Mouse (Mus musculus) ES-Bruce4 (cell line): ENCODE measurements at regions not wholly inside any gene's neighbourhood (a gene's known extent, or its start where the extent isn't known, plus 50 kb on each side); places are given as distances from the start of the nearest gene placed in this dataset.

ENCODE experiments used
- H3K27ac ChIP-seq: 2 replicates; pipeline ENCODE4 v1.5.1; 2012; ENCODE audit warnings: low read length, inconsistent platforms; ENCODE audit not compliant: insufficient read depth
- H3K27me3 ChIP-seq: 2 replicates; pipeline ENCODE4 v1.6.1; 2012; ENCODE audit warnings: mild to moderate bottlenecking, low read length, inconsistent platforms; ENCODE audit not compliant: control insufficient read depth, poor library complexity, insufficient read depth, severe bottlenecking
- H3K36me3 ChIP-seq: 2 replicates; pipeline ENCODE4 v1.6.1; 2012; ENCODE audit warnings: inconsistent platforms, mild to moderate bottlenecking, low read length, moderate library complexity; ENCODE audit not compliant: control insufficient read depth, poor library complexity, insufficient read depth, severe bottlenecking
- H3K4me1 ChIP-seq: one replicate; pipeline ENCODE4 v1.8.1; 2011; ENCODE audit warnings: low read length; ENCODE audit not compliant: control insufficient read depth, insufficient read depth
- H3K4me3 ChIP-seq: 2 replicates; pipeline ENCODE4 v1.5.1; 2011; ENCODE audit warnings: low read depth, mild to moderate bottlenecking, low read length
- H3K9ac ChIP-seq: 2 replicates; pipeline ENCODE4 v1.6.1; 2012; ENCODE audit warnings: low read depth, mild to moderate bottlenecking, inconsistent platforms; ENCODE audit not compliant: poor library complexity, severe bottlenecking
- H3K9me3 ChIP-seq: replicated peaks from 2 replicates; pipeline ENCODE4 v1.6.1; 2012; ENCODE audit warnings: mild to moderate bottlenecking, low read length, inconsistent platforms; ENCODE audit not compliant: control insufficient read depth, poor library complexity, insufficient read depth, severe bottlenecking
- CTCF ChIP-seq: IDR thresholded peaks from one replicate; pipeline ENCODE4 v1.8.1; 2011; ENCODE audit warnings: low read depth, low read length
- EP300 ChIP-seq: IDR thresholded peaks from 2 replicates; pipeline ENCODE4 v1.6.1; 2011; ENCODE audit warnings: low read depth, low read length; ENCODE audit not compliant: insufficient read depth
- POLR2A ChIP-seq: IDR thresholded peaks from one replicate; pipeline ENCODE4 v1.8.1; 2011; ENCODE audit warnings: low read length; ENCODE audit not compliant: insufficient read depth

DNA sequence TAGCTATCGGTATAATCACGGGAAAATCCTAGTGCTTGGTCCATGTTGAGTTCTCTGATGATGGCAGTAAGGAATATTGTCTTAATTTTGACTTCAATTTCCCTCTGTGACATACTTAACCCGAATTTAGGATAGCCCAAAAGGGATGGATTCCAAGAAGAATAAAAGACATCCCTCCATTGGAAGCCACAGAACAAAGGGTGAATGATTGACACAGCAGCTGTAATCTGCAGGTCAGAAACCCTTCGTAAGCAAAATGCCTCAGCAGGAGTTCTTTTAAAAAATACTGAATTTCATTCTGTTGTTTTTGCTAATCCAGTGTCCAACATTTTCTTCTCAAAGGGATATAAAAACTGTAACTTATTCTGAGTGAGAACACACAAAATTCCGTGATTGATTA is 492.7 kb downstream of the Epha3 start:
- H3K9me3 ChIP-seq = no peaks in the 10 kb centered on the region
- no peak overlapping the region for H3K4me3 ChIP-seq
- no peak for TF ChIP-seq POLR2A
- TF ChIP-seq CTCF = no peak
- no peak for TF ChIP-seq EP300
- H3K4me1 ChIP-seq = no peaks in the 10 kb centered on the region
- H3K36me3 ChIP-seq = no peaks in the 10 kb centered on the region
- H3K9ac ChIP-seq = no peak overlapping the region
- no peak overlapping the region for H3K27ac ChIP-seq
- no peaks in the 10 kb centered on the region for H3K27me3 ChIP-seq

DNA sequence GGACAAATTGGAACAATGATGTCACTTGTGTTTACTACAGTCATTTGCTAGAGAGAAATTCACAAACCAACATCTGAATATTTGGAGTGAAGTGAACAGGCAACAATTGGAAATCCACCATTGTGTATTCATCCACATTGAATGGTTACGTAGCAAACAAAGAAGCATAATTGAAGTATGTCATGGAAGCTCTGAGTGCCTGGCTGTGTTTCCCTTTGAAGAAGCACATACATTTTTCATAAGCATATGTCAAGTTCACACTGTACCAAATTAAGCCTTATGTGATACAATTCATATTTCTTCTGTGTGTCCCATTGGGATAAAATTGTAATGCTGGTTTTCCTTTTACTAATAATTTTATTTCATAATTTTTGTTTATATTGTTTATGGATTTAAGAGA is 459.0 kb downstream of the Epha3 start:
- Histone ChIP-seq H3K27ac (no peak overlapping the region), H3K9me3 (no peaks in the 10 kb centered on the region), H3K27me3 (no peaks in the 10 kb centered on the region), H3K36me3 (no peaks in the 10 kb centered on the region), H3K4me1 (no peaks in the 10 kb centered on the region), H3K9ac (no peak overlapping the region), H3K4me3 (no peak overlapping the region)
- TF ChIP-seq EP300 (no peak), CTCF (no peak), POLR2A (no peak)

DNA sequence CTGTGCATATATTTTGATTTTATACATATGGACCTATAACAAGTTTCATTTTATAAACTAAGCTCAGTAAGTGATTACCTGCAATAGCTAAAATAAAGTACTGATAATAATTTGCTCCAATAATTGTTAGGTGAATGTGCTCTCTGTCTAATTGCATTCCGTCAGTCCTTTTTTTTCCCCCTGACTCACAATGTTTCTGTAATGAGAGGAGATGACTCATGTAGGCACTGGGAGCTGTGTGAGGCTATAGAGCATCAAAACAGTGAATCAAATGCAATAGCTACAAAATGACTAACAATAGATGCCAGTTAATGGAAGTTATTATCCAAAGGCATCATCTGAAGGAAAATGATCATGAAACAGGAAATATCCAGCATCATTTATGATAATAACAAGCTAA is 451.3 kb downstream of the Epha3 start:
- no peak overlapping the region for H3K27ac ChIP-seq
- H3K36me3 ChIP-seq = no peaks in the 10 kb centered on the region
- no peak overlapping the region for H3K9ac ChIP-seq
- no peaks in the 10 kb centered on the region for H3K4me1 ChIP-seq
- H3K27me3 ChIP-seq = no peaks in the 10 kb centered on the region
- no peak overlapping the region for H3K4me3 ChIP-seq
- TF ChIP-seq POLR2A (no peak), CTCF (no peak)
- H3K9me3 ChIP-seq = no peaks in the 10 kb centered on the region

DNA sequence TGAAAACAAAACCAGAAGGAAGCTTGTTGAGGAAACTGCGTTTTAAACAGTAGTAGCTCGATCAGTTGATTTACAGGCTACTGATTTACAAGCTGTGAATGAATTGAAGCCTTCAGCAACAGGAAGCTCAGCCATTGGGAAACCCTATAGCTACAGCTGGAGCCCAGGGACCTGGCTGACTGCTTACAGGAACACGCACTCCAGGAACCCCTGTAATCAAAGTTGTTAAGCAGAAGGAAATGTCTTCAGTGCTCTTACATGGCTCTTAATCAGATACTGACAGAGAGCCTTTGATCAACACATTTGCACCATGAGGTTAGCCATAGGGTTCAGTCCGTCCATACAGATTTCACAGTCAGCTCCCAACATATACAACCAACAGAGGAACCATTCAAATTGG is 411.7 kb downstream of the Epha3 start:
- Histone ChIP-seq H3K27ac (no peak overlapping the region), H3K36me3 (no peaks in the 10 kb centered on the region), H3K9me3 (no peaks in the 10 kb centered on the region), H3K27me3 (no peaks in the 10 kb centered on the region), H3K4me3 (no peak overlapping the region), H3K9ac (no peak overlapping the region), H3K4me1 (no peaks in the 10 kb centered on the region)
- TF ChIP-seq CTCF = no peak
- no peak for TF ChIP-seq EP300
- no peak for TF ChIP-seq POLR2A

DNA sequence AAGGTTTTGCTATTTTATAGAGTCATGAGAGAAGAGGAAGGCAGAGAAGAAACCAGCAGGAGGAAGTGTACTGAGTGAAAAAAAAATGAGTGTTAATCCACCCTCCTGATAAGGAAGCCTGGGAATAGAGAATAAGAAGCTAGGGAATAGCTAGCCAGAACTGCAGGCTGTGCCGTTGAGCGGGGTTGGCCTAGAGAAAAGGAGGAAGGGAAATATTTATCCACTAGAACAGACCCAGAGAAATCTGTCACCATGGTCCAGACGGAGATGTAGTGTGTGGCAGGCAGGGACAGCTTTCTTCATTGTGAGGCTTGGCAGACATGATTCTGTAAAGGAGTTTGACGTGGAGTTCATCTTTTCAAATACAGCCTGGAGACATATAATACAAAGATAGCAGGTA is 397.4 kb downstream of the Epha3 start:
- Histone ChIP-seq H3K9me3 (no peaks in the 10 kb centered on the region), H3K4me1 (no peaks in the 10 kb centered on the region), H3K36me3 (no peaks in the 10 kb centered on the region), H3K27ac (no peak overlapping the region), H3K9ac (no peak overlapping the region), H3K4me3 (no peak overlapping the region), H3K27me3 (no peaks in the 10 kb centered on the region)
- TF ChIP-seq CTCF (no peak), POLR2A (no peak), EP300 (no peak)

DNA sequence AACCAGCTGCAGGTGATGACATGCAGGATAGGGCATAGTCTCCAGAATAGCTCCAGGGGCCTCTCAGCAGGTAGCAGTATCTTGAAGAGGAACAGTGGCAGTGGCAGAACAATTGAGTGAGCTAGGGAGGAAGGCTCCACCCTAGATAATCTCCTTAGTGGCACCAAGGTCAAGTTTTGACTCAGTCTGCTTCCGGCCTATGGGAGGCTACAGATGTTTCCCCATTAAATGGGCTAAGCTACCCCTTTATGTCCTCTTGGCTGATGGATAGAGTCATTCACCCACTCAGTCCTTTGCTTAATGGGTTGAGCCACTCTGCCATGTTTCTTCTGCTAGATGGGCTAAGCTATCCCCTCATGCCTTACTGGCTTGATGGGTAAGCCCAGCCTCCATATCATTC is 395.1 kb downstream of the Epha3 start:
- Histone ChIP-seq H3K36me3 (no peaks in the 10 kb centered on the region), H3K4me1 (no peaks in the 10 kb centered on the region), H3K27me3 (no peaks in the 10 kb centered on the region), H3K9me3 (no peaks in the 10 kb centered on the region), H3K27ac (no peak overlapping the region), H3K4me3 (no peak overlapping the region), H3K9ac (no peak overlapping the region)
- TF ChIP-seq CTCF (no peak), EP300 (no peak)
